Mouse (Mus musculus) liver, embryonic 14.5 days (tissue): ENCODE data around the gene Kcnip2.

Source experiments
- CTCF ChIP-seq: IDR thresholded peaks from 2 replicates; pipeline ENCODE4 v1.5.1; 2016; ENCODE audit warnings: antibody characterized with exemption, low read depth, control low read depth
- EP300 ChIP-seq: IDR thresholded peaks from 2 replicates; pipeline ENCODE4 v1.6.1; 2016; ENCODE audit warnings: antibody characterized with exemption, low read depth

DNA sequence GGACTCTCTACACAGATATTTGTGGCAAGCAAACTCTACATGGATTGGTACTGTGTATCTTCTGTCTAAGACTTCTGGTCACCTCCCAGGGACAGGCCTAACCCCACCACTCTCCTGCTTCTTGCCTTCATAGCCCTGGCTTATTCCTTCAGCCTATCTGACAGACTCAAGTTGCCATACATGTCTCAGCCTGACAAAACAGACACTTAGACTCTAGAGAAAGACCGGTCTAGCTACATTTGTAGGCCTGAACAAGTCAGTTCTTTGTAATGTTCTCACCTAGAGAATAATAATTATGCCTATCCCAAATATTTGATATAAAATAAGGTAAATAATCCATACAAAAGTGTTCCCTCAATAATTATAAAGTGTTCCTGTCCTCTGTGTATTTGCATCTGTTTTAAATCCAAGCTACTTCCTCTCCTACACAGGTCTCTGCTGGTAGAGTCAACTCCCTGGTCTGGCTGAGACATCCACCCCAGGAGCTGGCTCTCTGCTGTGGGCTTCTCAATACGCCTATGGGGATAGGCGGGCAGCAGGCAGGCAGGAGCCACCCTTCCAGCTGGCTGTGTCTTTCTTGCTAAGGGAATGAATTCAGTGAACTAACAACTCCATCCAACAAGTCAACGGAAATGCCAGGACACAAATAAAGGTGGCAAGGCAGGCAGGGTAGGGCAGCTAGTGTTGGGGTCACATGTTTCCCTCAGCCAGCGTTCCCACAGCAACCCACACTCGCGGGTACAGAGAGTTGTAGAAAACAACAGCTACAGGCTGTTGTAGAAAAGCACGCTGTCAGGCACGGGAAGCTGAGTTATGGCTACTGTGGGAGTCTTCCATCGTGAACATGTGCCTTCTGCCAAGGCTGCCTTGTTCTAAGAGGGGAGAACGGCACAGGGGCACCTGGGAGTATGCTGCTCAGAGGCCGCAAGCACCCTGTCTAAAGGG is 21.5 kb upstream of the Kcnip2 start:
- TF ChIP-seq CTCF, result no peak
- TF ChIP-seq EP300, result no peak
